Mouse (Mus musculus) neural tube, embryonic 14.5 days (tissue): ENCODE results near the gene Parvb. TPM values are rescaled to one million over a fixed set of nuclear protein-coding genes. Genes with fewer than 3 reads are reported as not detected.

Experiments
- ATAC-seq: fragments of 200-750 bp; cut with Nextera tagmentation; 2 replicates; pipeline ENCODE4 v1.8.0; 2017; ENCODE audit warnings: low read depth, mild to moderate bottlenecking, moderate TSS enrichment, moderate library complexity
- H3K27ac ChIP-seq: fragments of 300-500 bp; sonication (generic); 2 replicates; pipeline ENCODE4 v1.5.1; 2014; ENCODE audit warnings: low read depth, mild to moderate bottlenecking, control low read depth, low read length, moderate library complexity, mixed read lengths
- H3K27me3 ChIP-seq: fragments of 300-500 bp; sonication (generic); 2 replicates; pipeline ENCODE4 v1.6.1; 2014; ENCODE audit warnings: low read length; ENCODE audit not compliant: control insufficient read depth, insufficient read depth
- H3K36me3 ChIP-seq: fragments of 300-500 bp; sonication (generic); 2 replicates; pipeline ENCODE4 v1.6.1; 2014; ENCODE audit warnings: low read length, mixed read lengths; ENCODE audit not compliant: control insufficient read depth, insufficient read depth
- H3K4me1 ChIP-seq: fragments of 300-500 bp; sonication (generic); 2 replicates; pipeline ENCODE4 v1.6.1; 2014; ENCODE audit warnings: low read length; ENCODE audit not compliant: control insufficient read depth, insufficient read depth
- H3K4me2 ChIP-seq: fragments of 300-500 bp; sonication (generic); 2 replicates; pipeline ENCODE4 v1.6.1; 2014; ENCODE audit warnings: mild to moderate bottlenecking, low read depth, low read length, control low read depth
- H3K4me3 ChIP-seq: fragments of 300-500 bp; sonication (generic); 2 replicates; pipeline ENCODE4 v1.5.1; 2014; ENCODE audit warnings: low read depth, low read length, control low read depth, mixed read lengths
- H3K9ac ChIP-seq: fragments of 300-500 bp; sonication (generic); replicated peaks from 2 replicates; pipeline ENCODE4 v1.6.1; 2014; ENCODE audit warnings: low read depth, mild to moderate bottlenecking, control low read depth, low read length, mixed read lengths
- H3K9me3 ChIP-seq: fragments of 300-500 bp; sonication (generic); 2 replicates; pipeline ENCODE4 v1.6.1; 2016; ENCODE audit warnings: low read length; ENCODE audit not compliant: control insufficient read depth
- WGBS: fragments of 180-500 bp; shearing (Covaris S2); extraction: QIAGEN DNeasy Blood & Tissue Kit; methylation state at CpG from one replicate; pipeline ENCODE4 v1.1.7; 2014; 5-methylcytosine and 5-hydroxymethylcytosine counted together
- polyA plus RNA-seq: library from polyadenylated mRNA; unstranded; fragments of >200 nt; fragmentation: Nextera tagmentation; extraction: Ambion mirVana; gene quantifications from 2 replicates; pipeline ENCODE4 v1.2.1, GENCODE M21; 2014

Gene Parvb
- polyA plus RNA-seq, 1 experiment from 2014 or later: 3.3 TPM

DNA sequence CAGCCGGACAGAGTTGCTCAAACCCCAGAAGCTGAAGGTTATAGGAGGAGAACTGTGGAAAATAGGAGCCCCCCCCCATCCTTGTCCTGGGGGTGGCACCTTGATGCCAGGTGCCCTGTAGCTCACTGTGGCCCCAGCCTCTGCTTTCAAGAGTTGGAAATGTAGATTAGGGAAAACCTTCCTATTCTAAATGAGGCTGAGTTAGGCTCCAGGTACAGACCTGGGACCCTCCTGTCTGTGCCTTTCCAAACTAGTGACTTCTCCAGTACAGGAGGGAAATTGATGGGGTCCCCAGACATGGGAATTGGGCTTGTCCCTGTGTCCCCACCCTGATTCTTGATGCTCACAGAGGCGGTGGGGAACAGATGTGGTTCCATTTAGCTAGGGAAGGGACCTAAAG lies 68.7 kb downstream of the Parvb start:
- peak overlapping the region; percentile 74; the same call in 1 of the 2 replicates for H3K27ac ChIP-seq
- WGBS: 59% methylated on average over 2 of the region's 2 CpGs
- no peak overlapping the region for H3K4me2 ChIP-seq
- no peak for ATAC-seq
- no peaks in the 10 kb centered on the region; the same call in 1 of the 2 replicates for H3K27me3 ChIP-seq
- H3K9me3 ChIP-seq: no peaks in the 10 kb centered on the region
- no peak overlapping the region for H3K9ac ChIP-seq
- peaks cover 55% of the 10 kb centered on the region for H3K4me1 ChIP-seq
- H3K36me3 ChIP-seq: no peaks in the 10 kb centered on the region
- no peak overlapping the region for H3K4me3 ChIP-seq

DNA sequence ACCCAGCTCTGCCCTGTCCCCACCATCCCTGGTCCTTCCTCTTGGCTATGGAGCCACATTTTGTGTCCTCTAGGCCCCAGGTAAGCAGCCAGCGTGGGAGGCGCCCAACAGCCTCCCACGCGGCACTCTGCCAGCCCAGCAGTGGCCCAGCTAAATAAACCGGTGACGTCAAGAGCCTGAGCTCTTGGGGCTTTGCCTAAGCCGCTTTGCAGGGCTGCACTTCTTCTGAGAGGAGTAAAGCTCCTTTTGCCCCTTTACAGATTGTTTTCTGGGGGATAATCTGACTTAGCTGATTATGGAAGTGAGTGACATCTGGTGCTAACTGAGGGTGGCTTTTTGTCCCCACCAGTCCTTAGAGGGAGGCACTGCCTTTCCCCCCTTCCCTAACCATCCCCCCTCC lies 69.2 kb downstream of the Parvb start:
- no peak for ATAC-seq
- no peak overlapping the region for H3K4me3 ChIP-seq
- no peak overlapping the region for H3K4me2 ChIP-seq
- no peaks in the 10 kb centered on the region; the same call in 1 of the 2 replicates for H3K27me3 ChIP-seq
- H3K36me3 ChIP-seq: no peaks in the 10 kb centered on the region
- H3K9ac ChIP-seq: no peak overlapping the region
- WGBS: 7% methylated on average over 7 of the region's 7 CpGs
- H3K4me1 ChIP-seq: peaks cover 57% of the 10 kb centered on the region
- H3K27ac ChIP-seq: peak overlapping the region; percentile 28; the same call in 1 of the 2 replicates
- H3K9me3 ChIP-seq: no peaks in the 10 kb centered on the region

GRCm38 (mm10) chr15:84301641-84302420 lies 70.0 kb downstream of the Parvb start:
- Histone ChIP-seq H3K9ac (no peak overlapping the region), H3K27me3 (no peaks in the 10 kb centered on the region; the same call in 1 of the 2 replicates), H3K27ac (no peak overlapping the region), H3K36me3 (no peaks in the 10 kb centered on the region), H3K4me3 (no peak overlapping the region), H3K4me2 (no peak overlapping the region), H3K9me3 (no peaks in the 10 kb centered on the region), H3K4me1 (peaks cover 57% of the 10 kb centered on the region)
- ATAC-seq: no peak
- 25% methylated on average over 8 of the region's 8 CpGs for WGBS

- H3K9ac ChIP-seq: no peak overlapping the region
Measured at GRCm38 (mm10) chr15:84303264-84303663, 71.4 kb downstream of the Parvb start.

DNA sequence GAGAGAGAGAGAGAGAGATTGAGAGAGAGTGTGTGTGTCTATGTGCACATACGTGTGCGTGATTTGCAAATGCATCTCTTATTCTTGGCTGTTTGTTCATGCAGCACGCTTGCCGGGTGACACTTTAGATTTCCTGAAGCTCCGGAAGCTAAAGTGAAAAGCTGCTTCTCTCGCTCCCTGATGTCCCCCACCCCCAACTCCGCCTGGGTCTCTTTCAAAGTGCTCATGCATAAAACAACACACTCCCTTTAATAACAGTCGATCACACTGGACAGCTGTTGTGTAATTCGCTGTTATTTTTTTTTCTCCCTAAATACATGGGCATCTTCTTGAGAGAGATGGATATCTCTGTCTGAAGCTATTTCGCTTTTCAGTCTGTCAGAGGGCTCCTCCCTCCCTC lies 73.5 kb downstream of the Parvb start:
- 33% methylated on average over 10 of the region's 10 CpGs for WGBS
- Histone ChIP-seq H3K9me3 (no peaks in the 10 kb centered on the region), H3K9ac (no peak overlapping the region), H3K36me3 (no peaks in the 10 kb centered on the region), H3K4me3 (no peak overlapping the region), H3K4me2 (no peak overlapping the region), H3K4me1 (peaks cover 35% of the 10 kb centered on the region), H3K27me3 (no peaks in the 10 kb centered on the region), H3K27ac (no peak overlapping the region)
- no peak for ATAC-seq

More at GRCm38 (mm10) chr15:84303264-84303663, 71.4 kb downstream of the Parvb start:
- Histone ChIP-seq H3K4me1 (peaks cover 56% of the 10 kb centered on the region), H3K36me3 (no peaks in the 10 kb centered on the region), H3K4me3 (no peak overlapping the region), H3K4me2 (no peak overlapping the region), H3K9me3 (no peaks in the 10 kb centered on the region), H3K27me3 (no peaks in the 10 kb centered on the region), H3K27ac (no peak overlapping the region)
- WGBS: 76% methylated on average over 10 of the region's 10 CpGs
- no peak for ATAC-seq

GRCm38 (mm10) chr15:84310271-84310670 lies 78.4 kb downstream of the Parvb start:
- Histone ChIP-seq H3K27me3 (no peaks in the 10 kb centered on the region), H3K4me1 (peaks cover 14% of the 10 kb centered on the region), H3K4me3 (no peak overlapping the region), H3K9me3 (no peaks in the 10 kb centered on the region), H3K27ac (no peak overlapping the region), H3K9ac (no peak overlapping the region), H3K4me2 (no peak overlapping the region), H3K36me3 (no peaks in the 10 kb centered on the region)
- 53% methylated on average over 11 of the region's 11 CpGs for WGBS
- no peak for ATAC-seq

DNA sequence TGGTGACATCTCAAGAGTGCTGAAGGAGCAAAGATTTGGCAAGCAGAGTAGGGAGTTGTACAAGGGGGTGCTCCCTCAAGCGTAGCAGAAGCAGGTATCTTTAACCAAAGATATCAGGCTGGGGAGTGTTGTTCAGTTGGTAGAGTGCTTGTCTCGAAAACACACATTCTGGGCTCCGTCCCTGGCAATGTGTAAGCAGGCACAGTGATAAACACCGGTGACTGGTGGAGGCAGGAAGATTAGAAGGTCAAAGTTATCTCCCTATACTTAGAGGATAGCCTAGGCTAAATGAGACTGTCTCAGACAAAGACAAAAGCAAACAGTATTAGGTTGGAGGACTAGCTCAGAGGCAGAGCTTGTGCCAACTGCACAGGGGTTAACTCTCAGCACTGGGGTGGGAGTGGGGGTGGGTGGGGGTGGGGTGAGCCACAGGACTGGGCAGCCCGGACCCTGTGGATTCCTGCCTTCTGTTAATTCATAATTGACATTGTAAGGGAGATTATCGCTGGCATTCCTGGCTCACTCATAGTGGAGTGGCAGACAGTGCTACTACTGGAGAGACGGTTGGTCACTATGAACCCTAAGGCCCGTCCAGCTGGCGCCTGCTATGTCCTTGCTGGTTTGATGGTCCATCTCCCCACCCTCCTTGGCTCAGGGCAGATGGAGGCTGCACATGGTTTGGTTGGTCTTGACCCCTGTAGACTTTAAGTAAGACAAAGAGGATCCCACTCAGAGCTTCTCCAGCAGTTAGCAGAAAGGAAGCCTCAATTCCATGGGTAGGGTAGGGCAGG lies 79.6 kb downstream of the Parvb start:
- Histone ChIP-seq H3K27ac (no peak overlapping the region), H3K27me3 (no peaks in the 10 kb centered on the region), H3K9ac (no peak overlapping the region), H3K4me3 (no peak overlapping the region), H3K9me3 (no peaks in the 10 kb centered on the region), H3K4me2 (no peak overlapping the region), H3K36me3 (no peaks in the 10 kb centered on the region), H3K4me1 (peaks cover 9% of the 10 kb centered on the region)
- no peak for ATAC-seq
- WGBS: 87% methylated on average over 9 of the region's 9 CpGs

GRCm38 (mm10) chr15:84312878-84313565 lies 81.2 kb downstream of the Parvb start:
- H3K4me3 ChIP-seq: no peak overlapping the region
- no peaks in the 10 kb centered on the region for H3K9me3 ChIP-seq
- H3K27me3 ChIP-seq: no peaks in the 10 kb centered on the region
- H3K27ac ChIP-seq: no peak overlapping the region
- peaks cover 9% of the 10 kb centered on the region for H3K4me1 ChIP-seq
- no peak overlapping the region for H3K9ac ChIP-seq
- WGBS: 53% methylated on average over 9 of the region's 10 CpGs
- no peaks in the 10 kb centered on the region for H3K36me3 ChIP-seq
- no peak for ATAC-seq
- no peak overlapping the region for H3K4me2 ChIP-seq

- ATAC-seq: no peak
- Histone ChIP-seq H3K9ac (no peak overlapping the region), H3K9me3 (no peaks in the 10 kb centered on the region), H3K4me2 (no peak overlapping the region), H3K27me3 (no peaks in the 10 kb centered on the region), H3K36me3 (no peaks in the 10 kb centered on the region), H3K27ac (no peak overlapping the region), H3K4me3 (no peak overlapping the region), H3K4me1 (peaks cover 9% of the 10 kb centered on the region)
- WGBS: 22% methylated on average over 9 of the region's 9 CpGs
Measured at GRCm38 (mm10) chr15:84313566-84313878, 81.7 kb downstream of the Parvb start.
